10 mouse cellular contexts compared by ENCODE assay signal in the genomic region with DNA sequence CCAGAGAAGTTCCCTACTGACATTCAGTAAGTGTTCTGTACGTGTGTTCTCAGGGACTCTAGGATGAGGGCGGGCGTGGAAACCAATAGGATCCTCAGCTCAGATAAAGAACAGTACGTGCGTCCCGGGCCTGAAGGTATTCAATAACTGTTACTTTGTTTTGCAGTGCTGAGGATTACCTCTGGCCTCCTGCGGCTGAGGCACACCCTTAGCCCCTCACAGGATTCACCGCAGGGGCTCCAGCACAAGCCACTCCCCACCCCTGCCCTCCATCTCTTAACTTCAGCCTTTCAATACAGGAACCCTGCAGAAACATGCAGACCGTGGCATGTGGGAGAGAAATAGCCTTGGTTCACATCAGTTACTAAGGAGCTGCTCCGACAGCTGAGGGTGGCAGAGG. TPM values are rescaled to one million over a fixed set of nuclear protein-coding genes. Genes with fewer than 3 reads are reported as not detected.
DNase-seq lines count a peak whose midpoint lies in the region; ATAC-seq and TF ChIP-seq lines count a peak whose summit lies in the region.
"Had no signal": no experiment of that assay in that cellular context is flagged by ENCODE, and none has a peak within 500 bp of the region (broad histone marks: within the 10 kb centered on the region; RNA-seq: fewer than 3 reads in every experiment).

No protein-coding gene starts in this region.

- H3K9ac ChIP-seq in lung, embryonic 15.5 days = no peak overlapping the region
- no peak overlapping the region for H3K9ac ChIP-seq in intestine, embryonic 14.5 days (ENCODE audit: low read length)

- TF ChIP-seq POLR2A in small intestine, adult 2 months (IDR thresholded peaks at IDR 0.05; ENCODE audit: low read depth, low read length) = no peak

- ATAC-seq in lung, embryonic 15.5 days (ENCODE audit: borderline replicate concordance, extremely low read depth, low FRiP score, low TSS enrichment) = no peak
- ATAC-seq in intestine, embryonic 14.5 days (replicated peaks; ENCODE audit: low FRiP score, low TSS enrichment, low read depth) = no peak

- H3K4me1 ChIP-seq in lung, embryonic 15.5 days = peaks cover 86% of the 10 kb centered on the region
- peaks cover 33% of the 10 kb centered on the region for H3K4me1 ChIP-seq in intestine, embryonic 14.5 days (replicated peaks; ENCODE audit: control insufficient read depth, insufficient read depth, low read length)
- peaks cover 3% of the 10 kb centered on the region for H3K4me1 ChIP-seq in small intestine, adult 2 months (ENCODE audit: control insufficient read depth, insufficient read depth, insufficient read length, low read length)

- H3K27ac ChIP-seq in gastrocnemius, adult 2 months = peak overlapping the region; percentile 88
- peak overlapping the region; percentile 97 for H3K27ac ChIP-seq in lung, embryonic 15.5 days
- peak overlapping the region; percentile 83 for H3K27ac ChIP-seq in intestine, embryonic 14.5 days (ENCODE audit: low read depth)
- peak overlapping the region; percentile 20; the same call in 1 of the 2 replicates for H3K27ac ChIP-seq in small intestine, adult 2 months (ENCODE audit: insufficient read depth, low read depth, low read length)

- peaks cover 27% of the 10 kb centered on the region for H3K36me3 ChIP-seq in lung, embryonic 15.5 days
- H3K36me3 ChIP-seq in intestine, embryonic 14.5 days (ENCODE audit: control insufficient read depth, insufficient read depth, low read length) = peaks cover 29% of the 10 kb centered on the region
- peaks cover 5% of the 10 kb centered on the region for H3K36me3 ChIP-seq in small intestine, adult 2 months (ENCODE audit: control insufficient read depth, insufficient read depth, low read length)

- intact Hi-C loops in gastrocnemius, adult 2 months (cut with DNase I) = no loop called here

- peak overlapping the region; percentile 59 for H3K4me3 ChIP-seq in gastrocnemius, adult 2 months
- no peak overlapping the region for H3K4me3 ChIP-seq in lung, embryonic 15.5 days
- H3K4me3 ChIP-seq in intestine, embryonic 14.5 days (ENCODE audit: low read depth, low read length) = no peak overlapping the region
- no peak overlapping the region for H3K4me3 ChIP-seq in small intestine, adult 2 months (ENCODE audit: low read depth, low read length)

- WGBS in lung, embryonic 15.5 days = 34% methylated on average over 10 of the region's 10 CpGs
- 25% methylated on average over 10 of the region's 10 CpGs for WGBS in intestine, embryonic 14.5 days
- 69% methylated on average over 10 of the region's 10 CpGs for WGBS in small intestine, adult 2 months

- DNase-seq in gastrocnemius, adult 2 months = no peak
- no peak for DNase-seq in gastrocnemius, postnatal 10 days
- DNase-seq in lung, postnatal 4 days = no peak
- DNase-seq in intestine, embryonic 14.5 days (ENCODE audit: low spot score) = no peak
- no peak for DNase-seq in layer of hippocampus, postnatal 10 days (ENCODE audit: low spot score in 2 of 2)
- no peak for DNase-seq in retina, postnatal 1 day
- DNase-seq: cerebellum, adult 9-10 months had no signal

- TF ChIP-seq CTCF in gastrocnemius, adult 2 months (IDR thresholded peaks at IDR 0.05) = no peak
- TF ChIP-seq CTCF in small intestine, adult 2 months (IDR thresholded peaks at IDR 0.05; ENCODE audit: extremely low read depth, insufficient read length, insufficient replicate concordance, low read depth, low read length) = no peak

- peak overlapping the region; percentile 51 for H3K4me2 ChIP-seq in lung, embryonic 15.5 days
- H3K4me2 ChIP-seq in intestine, embryonic 14.5 days (ENCODE audit: low read length) = peak overlapping the region; percentile 57

- no peaks in the 10 kb centered on the region for H3K27me3 ChIP-seq in lung, embryonic 15.5 days
- H3K27me3 ChIP-seq in intestine, embryonic 14.5 days (replicated peaks; ENCODE audit: control insufficient read depth, insufficient read depth, low read length) = no peaks in the 10 kb centered on the region
- no peaks in the 10 kb centered on the region for H3K27me3 ChIP-seq in small intestine, adult 2 months (ENCODE audit: control insufficient read depth, insufficient read depth, low read length)

- H3K9me3 ChIP-seq in lung, embryonic 15.5 days = no peaks in the 10 kb centered on the region
- no peaks in the 10 kb centered on the region for H3K9me3 ChIP-seq in intestine, embryonic 14.5 days (ENCODE audit: control insufficient read depth, low read length)

RNA-seq across cellular contexts. Expression of gene Dock6, which starts 4.5 kb away (rescaled TPM):
- total RNA-seq in gastrocnemius, adult 2 months (2021) = 10 to 100 TPM in 1 of 2 experiments, 1 to 10 TPM in 1; 9.4 to 10.5 TPM
- total RNA-seq in gastrocnemius, postnatal 10 days (2021) = 10 to 100 TPM; 26.9 to 32.9 TPM
- 62.0 and 68.0 TPM in 2 replicates for polyA plus RNA-seq in lung, embryonic 15.5 days (2015; fragmentation: Nextera tagmentation; extraction: Ambion mirVana)
- 39.4 and 40.0 TPM in 2 replicates for polyA plus RNA-seq in intestine, embryonic 14.5 days (2014; fragmentation: Nextera tagmentation; extraction: Ambion mirVana)
- 36.4 and 73.5 TPM in 2 replicates for polyA plus RNA-seq in small intestine, adult 2 months (2012; rRNA removed)
- 10 to 100 TPM; 32.6 to 34.5 TPM for total RNA-seq in layer of hippocampus, postnatal 10 days (2021)

RNA-seq across cellular contexts. Expression of gene Angptl8, which starts 12.6 kb away (rescaled TPM):
- not detected for total RNA-seq in gastrocnemius, adult 2 months (2021)
- under 1 TPM in 1 of 2 experiments, not detected in 1; 0.43 TPM for total RNA-seq in gastrocnemius, postnatal 10 days (2021)
- 2.1 and 2.3 TPM in 2 replicates for polyA plus RNA-seq in lung, embryonic 15.5 days (2015; fragmentation: Nextera tagmentation; extraction: Ambion mirVana)
- polyA plus RNA-seq in intestine, embryonic 14.5 days (2014; fragmentation: Nextera tagmentation; extraction: Ambion mirVana) = 4.0 and 4.3 TPM in 2 replicates
- 10.2 and 12.3 TPM in 2 replicates for polyA plus RNA-seq in small intestine, adult 2 months (2012; rRNA removed)
- not detected for total RNA-seq in layer of hippocampus, postnatal 10 days (2021)
- total RNA-seq: left cerebral cortex, adult 18-20 months had no signal

RNA-seq across cellular contexts. Expression of gene Kank2, which starts 49.4 kb away (rescaled TPM):
- 10 to 100 TPM; 11.5 to 16.6 TPM for total RNA-seq in gastrocnemius, adult 2 months (2021)
- 10 to 100 TPM; 27.4 to 31.6 TPM for total RNA-seq in gastrocnemius, postnatal 10 days (2021)
- 27.7 and 30.0 TPM in 2 replicates for polyA plus RNA-seq in lung, embryonic 15.5 days (2015; fragmentation: Nextera tagmentation; extraction: Ambion mirVana)
- 9.5 and 9.6 TPM in 2 replicates for polyA plus RNA-seq in intestine, embryonic 14.5 days (2014; fragmentation: Nextera tagmentation; extraction: Ambion mirVana)
- polyA plus RNA-seq in small intestine, adult 2 months (2012; rRNA removed) = 23.0 and 24.8 TPM in 2 replicates
- 1 to 10 TPM; 7.5 to 7.8 TPM for total RNA-seq in layer of hippocampus, postnatal 10 days (2021)

Comparison
In these comparisons a context has a peak if more than half of its experiments do, and no peak if none do; other contexts are left out.
1. H3K27ac ChIP-seq: peak in every context shown above with its lines; median percentile 97 in lung, embryonic 15.5 days; 88 in gastrocnemius, adult 2 months; 83 in intestine, embryonic 14.5 days; 20 in small intestine, adult 2 months.